Mouse (Mus musculus) right cerebral cortex, postnatal 10 days (tissue): ENCODE data around the gene Ninj1.
A peak's percentile ranks its signal among the peaks of the same experiment; 100 is the strongest.

ENCODE experiments used
- DNase-seq, 2 experiments: peaks; one replicate each; pipeline ENCODE4 v3.0.0; 2021; ENCODE audit warnings: low spot score in 2 of 2

The Ninj1 gene

GRCm38 (mm10) chr13:49171729-49172128 lies 15.6 kb upstream of the Ninj1 start:
- no peak for DNase-seq

- DNase-seq = peak; percentile 70 to 81
Observed at GRCm38 (mm10) chr13:49172335-49172734, 14.9 kb upstream of the Ninj1 start.

GRCm38 (mm10) chr13:49172971-49173596 lies 14.2 kb upstream of the Ninj1 start:
- DNase-seq = peak; percentile 85 to 92

GRCm38 (mm10) chr13:49175509-49175908 lies 11.8 kb upstream of the Ninj1 start:
- no peak for DNase-seq

GRCm38 (mm10) chr13:49178839-49179585 lies 8.3 kb upstream of the Ninj1 start:
- peak; percentile 89 to 92 for DNase-seq

- DNase-seq = no peak
Observed at GRCm38 (mm10) chr13:49180274-49180673, 7.0 kb upstream of the Ninj1 start.

- DNase-seq = no peak
Observed at GRCm38 (mm10) chr13:49180691-49181090, 6.6 kb upstream of the Ninj1 start.

GRCm38 (mm10) chr13:49181411-49181984 lies 5.8 kb upstream of the Ninj1 start:
- DNase-seq = no peak

- no peak for DNase-seq
Observed at GRCm38 (mm10) chr13:49183161-49183560, 4.1 kb upstream of the Ninj1 start.

GRCm38 (mm10) chr13:49183646-49184045 lies 3.6 kb upstream of the Ninj1 start:
- no peak for DNase-seq

GRCm38 (mm10) chr13:49186798-49187287 lies 442 bp upstream of the Ninj1 start:
- no peak for DNase-seq

GRCm38 (mm10) chr13:49188219-49188965 lies 1.1 kb downstream of the Ninj1 start:
- no peak for DNase-seq

- no peak for DNase-seq
Observed at GRCm38 (mm10) chr13:49188966-49189360, 1.7 kb downstream of the Ninj1 start.

- no peak for DNase-seq
Observed at GRCm38 (mm10) chr13:49189970-49190870, 2.9 kb downstream of the Ninj1 start.

- DNase-seq = no peak
Observed at GRCm38 (mm10) chr13:49190876-49191672, 3.8 kb downstream of the Ninj1 start.

GRCm38 (mm10) chr13:49191673-49192035 lies 4.4 kb downstream of the Ninj1 start:
- no peak for DNase-seq

- no peak for DNase-seq
Observed at GRCm38 (mm10) chr13:49192156-49192855, 5.0 kb downstream of the Ninj1 start.

GRCm38 (mm10) chr13:49193650-49194049 lies 6.4 kb downstream of the Ninj1 start:
- no peak for DNase-seq

- no peak for DNase-seq
Observed at GRCm38 (mm10) chr13:49194811-49195210, 7.5 kb downstream of the Ninj1 start.

GRCm38 (mm10) chr13:49195651-49196050 lies 8.4 kb downstream of the Ninj1 start:
- DNase-seq = no peak
